Mouse (Mus musculus) myocyte (in vitro differentiated cells): Measurements from ENCODE around the gene Scarb1.

Experiments used
- CEBPB ChIP-seq: IDR thresholded peaks from 2 replicates; pipeline ENCODE4 v1.6.1; 2011; ENCODE audit warnings: mild to moderate bottlenecking, moderate library complexity; ENCODE audit not compliant: poor library complexity, insufficient read depth, severe bottlenecking
- E2F4 ChIP-seq: IDR thresholded peaks from one replicate; pipeline ENCODE4 v1.6.1; 2011; ENCODE audit warnings: mild to moderate bottlenecking, control low read depth, moderate library complexity; ENCODE audit not compliant: insufficient read depth
- MAX ChIP-seq: IDR thresholded peaks from one replicate; pipeline ENCODE4 v1.6.1; 2011; ENCODE audit warnings: low read depth, mild to moderate bottlenecking, control low read depth
- MYOG ChIP-seq, 3 experiments: IDR thresholded peaks; one replicate each; pipeline ENCODE4 v1.6.1; 2011; ENCODE audit warnings: control low read depth in 2 of 3, low read depth in 2 of 3, mild to moderate bottlenecking in 2 of 3; ENCODE audit not compliant: insufficient read length in 2 of 3, control insufficient read depth in 1 of 3, insufficient read depth in 1 of 3
- POLR2A ChIP-seq: IDR thresholded peaks from one replicate; pipeline ENCODE4 v1.6.1; 2011; ENCODE audit warnings: low read depth, mild to moderate bottlenecking, control low read depth, moderate library complexity; ENCODE audit not compliant: insufficient read length
- POLR2AphosphoS2 ChIP-seq: IDR thresholded peaks from one replicate; pipeline ENCODE4 v1.6.1; 2011; ENCODE audit warnings: low read depth, control low read depth; ENCODE audit not compliant: insufficient read length
- SRF ChIP-seq: IDR thresholded peaks from one replicate; pipeline ENCODE4 v1.6.1; 2011; ENCODE audit warnings: low read depth; ENCODE audit not compliant: control insufficient read depth, insufficient read length
- TCF12 ChIP-seq: IDR thresholded peaks from one replicate; pipeline ENCODE4 v1.6.1; 2011; ENCODE audit warnings: mild to moderate bottlenecking, control low read depth; ENCODE audit not compliant: poor library complexity, insufficient read depth, severe bottlenecking
- TCF3 ChIP-seq: IDR thresholded peaks from one replicate; pipeline ENCODE4 v1.6.1; 2011; ENCODE audit warnings: low read depth, control low read depth; ENCODE audit not compliant: insufficient read length
- USF1 ChIP-seq: IDR thresholded peaks from one replicate; pipeline ENCODE4 v1.6.1; 2011; ENCODE audit warnings: low read depth, mild to moderate bottlenecking, control low read depth, moderate library complexity

DNA sequence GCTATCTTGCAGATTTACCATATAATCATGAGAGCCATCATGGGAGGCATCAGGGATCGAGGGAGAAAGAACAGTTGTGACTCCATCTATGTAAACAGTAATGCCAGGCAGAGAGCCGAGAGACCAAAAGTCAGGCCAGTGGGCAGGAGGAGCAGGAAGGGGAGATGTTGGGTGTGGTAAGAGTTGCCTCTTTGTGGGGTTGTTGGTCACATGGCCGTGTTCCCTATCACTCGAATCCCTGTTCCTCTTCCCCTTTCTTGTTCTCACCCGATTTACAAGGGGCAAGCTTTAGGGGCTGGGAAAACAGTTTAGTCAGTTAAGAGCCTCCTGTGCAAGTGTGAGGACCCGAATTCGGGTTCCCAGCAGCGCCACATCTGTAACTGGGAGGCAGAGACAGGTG lies 49.0 kb downstream of the Scarb1 start:
- TF ChIP-seq USF1 (no peak), MAX (no peak), MYOG (IDR thresholded peaks at IDR 0.05; ENCODE audit: control insufficient read depth in 1 of 3, insufficient read depth in 1 of 3, insufficient read length in 2 of 3, low read depth in 2 of 3) (no peak), E2F4 (no peak), POLR2A (no peak), SRF (no peak), TCF12 (no peak), POLR2AphosphoS2 (no peak), TCF3 (no peak), CEBPB (no peak)
